Mouse (Mus musculus): ENCODE data around the gene Bivm. TPM values are rescaled to one million over a fixed set of nuclear protein-coding genes. Genes with fewer than 3 reads are reported as not detected.
A peak's percentile ranks its signal among the peaks of the same experiment; 100 is the strongest.

Gene Bivm
- 10 to 100 TPM; 37.3 to 41.6 TPM for total RNA-seq (2021)
- long read RNA-seq, partial matches to known transcripts = 1 of 9 reads
- long read RNA-seq, other reads (novel, unspliced or antisense) = 4 of 9 reads

GRCm38 (mm10) chr1:44118239-44119054 lies at the start of gene Bivm, which contains the start of gene Kdelc1:
Bivm (plus strand) TSS chr1:44118957.
Kdelc1 (minus strand) TSS chr1:44118808.
- DNase-seq (ENCODE audit: low spot score in 2 of 2) = peak; percentile 83 to 86

GRCm38 (mm10) chr1:44101448-44102225 lies 17.1 kb upstream of the Bivm start:
- DNase-seq (ENCODE audit: low spot score in 2 of 2) = peak; percentile 19 to 31

- DNase-seq (ENCODE audit: low spot score in 2 of 2) = peak; percentile 88 to 94
Observed at GRCm38 (mm10) chr1:44102259-44102717, 16.5 kb upstream of the Bivm start, which contains the start of gene Tex30. Tex30 (minus strand) TSS chr1:44102441.

- no peak for DNase-seq (ENCODE audit: low spot score in 2 of 2)
Observed at GRCm38 (mm10) chr1:44102939-44103338, 15.8 kb upstream of the Bivm start.

DNA sequence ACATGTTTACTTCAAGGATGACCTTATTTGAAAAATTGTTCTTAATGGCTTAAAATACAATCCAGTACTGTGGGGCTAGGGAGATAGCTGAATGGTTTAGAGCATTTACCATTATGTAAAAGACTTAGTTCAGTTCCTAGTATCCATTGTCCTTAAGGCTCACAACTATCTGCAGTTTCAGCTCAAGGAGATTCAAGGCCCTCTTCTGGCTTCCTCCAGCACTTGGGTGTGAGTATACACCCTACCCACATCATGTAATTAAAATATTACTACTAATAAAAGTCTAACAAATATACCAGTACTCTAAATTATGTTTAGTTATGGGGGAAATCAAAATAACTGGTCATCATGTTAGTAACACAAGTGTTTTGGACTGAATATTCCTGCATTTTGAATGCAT lies 1.2 kb upstream of the Bivm start:
- no peak for DNase-seq (ENCODE audit: low spot score in 2 of 2)

DNA sequence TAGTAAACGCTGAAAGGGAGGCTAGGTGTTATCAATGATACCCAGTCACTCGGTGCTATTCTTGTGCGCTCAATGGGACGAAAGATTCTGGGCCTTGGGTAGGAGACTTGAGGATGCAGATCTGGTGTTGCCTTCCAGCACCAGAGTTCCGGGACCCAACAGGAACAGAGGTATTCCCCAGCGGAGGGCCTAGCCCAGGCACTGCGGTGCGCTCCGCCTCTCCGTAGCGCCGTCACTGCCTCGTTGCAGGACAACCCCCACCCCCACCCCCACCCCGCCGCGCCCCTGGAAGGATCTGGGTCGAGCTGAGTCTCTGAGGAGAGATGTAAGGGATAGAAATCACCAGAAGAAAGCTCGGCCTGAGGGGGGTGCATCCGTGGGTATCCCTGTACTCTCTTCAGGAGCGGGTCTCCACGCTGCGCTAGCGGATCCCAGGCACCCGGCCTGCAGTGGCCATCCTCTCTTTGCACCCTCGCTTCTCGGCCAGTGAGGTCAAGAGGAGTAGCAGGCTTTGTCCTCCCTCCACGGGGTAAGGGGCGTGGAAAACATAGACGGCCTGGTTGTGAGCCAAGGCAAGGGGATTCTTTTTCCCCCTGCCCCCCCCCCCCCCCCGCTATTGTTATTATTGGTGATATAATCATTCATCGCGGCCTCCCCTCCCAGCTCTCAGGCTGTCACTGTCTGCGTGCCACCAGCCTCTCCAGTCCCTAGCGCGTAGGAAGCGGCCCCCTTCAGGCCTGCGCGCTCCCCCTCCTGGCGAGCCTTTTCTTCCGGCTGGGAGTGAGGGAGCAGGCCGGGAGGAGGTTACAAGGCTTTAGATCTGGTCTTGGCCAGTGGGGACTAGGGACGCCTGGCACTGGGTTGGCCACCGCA lies 680 bp downstream of the Bivm start:
- DNase-seq (ENCODE audit: low spot score in 2 of 2) = peak; percentile 81 to 86

DNA sequence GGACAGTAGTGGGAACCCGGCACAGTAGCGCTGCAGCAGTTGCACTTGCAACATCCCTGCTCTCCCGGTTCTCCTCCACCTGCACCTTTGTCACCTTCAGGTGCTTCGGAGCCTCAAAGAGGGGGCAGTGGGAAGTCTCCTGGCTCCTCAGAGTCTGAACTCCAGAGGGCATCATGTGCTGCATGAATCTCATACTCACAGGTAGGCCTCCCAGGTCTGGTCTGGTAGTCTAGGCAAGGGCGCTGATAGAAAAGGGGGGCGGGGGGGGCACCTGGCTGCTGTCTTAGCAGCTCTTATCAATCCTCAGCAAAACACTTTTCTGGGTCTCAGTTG lies 1.3 kb downstream of the Bivm start:
- DNase-seq (ENCODE audit: low spot score in 2 of 2) = no peak

DNA sequence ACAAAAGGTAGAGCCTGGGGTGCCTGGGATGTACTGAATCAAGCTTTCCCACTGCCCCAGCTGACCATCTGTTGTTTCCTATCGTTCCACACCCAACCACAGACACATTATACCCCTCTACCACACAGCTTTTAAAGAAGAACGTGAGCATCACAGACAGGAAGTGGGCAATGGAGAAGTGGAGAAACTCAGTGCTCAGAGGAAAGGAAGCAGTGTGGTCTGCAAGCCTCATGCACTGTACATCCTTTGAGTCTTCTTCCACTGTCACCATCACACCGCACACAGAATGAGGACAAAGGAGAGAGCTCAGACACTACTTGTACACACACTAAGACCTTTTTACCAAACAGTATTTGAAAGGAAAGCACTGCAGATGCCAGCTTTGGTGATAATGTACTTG lies 3.5 kb downstream of the Bivm start:
- DNase-seq (ENCODE audit: low spot score in 2 of 2) = no peak

- no peak for DNase-seq (ENCODE audit: low spot score in 2 of 2)
Observed at GRCm38 (mm10) chr1:44125590-44125989, 6.8 kb downstream of the Bivm start.

GRCm38 (mm10) chr1:44129929-44130581 lies 11.3 kb downstream of the Bivm start:
- DNase-seq (ENCODE audit: low spot score in 2 of 2) = no peak

DNA sequence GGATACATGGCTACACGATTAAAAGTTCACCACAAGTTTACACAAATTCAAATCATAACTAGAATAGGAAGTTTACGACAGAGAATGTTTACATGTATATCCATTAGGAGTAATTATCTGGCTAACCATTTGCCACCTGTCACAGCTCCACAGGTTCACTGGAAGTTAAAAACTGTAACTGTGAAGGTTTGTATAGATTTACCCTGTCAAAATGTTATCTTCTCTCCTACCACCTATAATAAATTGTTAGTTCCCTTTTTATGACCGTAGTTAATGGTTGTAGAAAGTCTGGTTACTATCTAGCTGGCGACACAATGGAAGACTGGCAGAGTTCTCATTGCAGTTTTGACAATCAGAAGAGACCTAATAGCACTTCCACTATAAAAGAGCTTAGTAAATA lies 21.5 kb downstream of the Bivm start:
- DNase-seq (ENCODE audit: low spot score in 2 of 2) = no peak

DNA sequence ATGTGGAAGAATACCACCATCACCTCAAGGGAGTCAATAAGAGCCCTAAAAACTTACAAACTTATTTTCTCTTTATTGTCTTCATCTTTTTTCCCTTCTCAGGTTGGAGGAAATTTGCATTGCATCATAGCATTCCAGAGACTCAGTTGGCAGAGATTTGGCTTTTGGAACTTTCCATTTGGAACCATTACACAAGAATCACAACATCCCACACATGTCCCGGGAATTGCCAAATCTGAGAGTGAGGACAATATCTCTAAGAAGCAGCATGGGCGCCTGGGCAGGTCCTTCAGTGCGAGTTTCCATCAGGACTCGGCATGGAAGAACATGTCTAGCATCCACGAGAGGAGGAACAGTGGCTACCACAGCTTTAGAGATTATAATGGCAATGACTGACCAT lies 24.0 kb downstream of the Bivm start:
- DNase-seq (ENCODE audit: low spot score in 2 of 2) = no peak

DNA sequence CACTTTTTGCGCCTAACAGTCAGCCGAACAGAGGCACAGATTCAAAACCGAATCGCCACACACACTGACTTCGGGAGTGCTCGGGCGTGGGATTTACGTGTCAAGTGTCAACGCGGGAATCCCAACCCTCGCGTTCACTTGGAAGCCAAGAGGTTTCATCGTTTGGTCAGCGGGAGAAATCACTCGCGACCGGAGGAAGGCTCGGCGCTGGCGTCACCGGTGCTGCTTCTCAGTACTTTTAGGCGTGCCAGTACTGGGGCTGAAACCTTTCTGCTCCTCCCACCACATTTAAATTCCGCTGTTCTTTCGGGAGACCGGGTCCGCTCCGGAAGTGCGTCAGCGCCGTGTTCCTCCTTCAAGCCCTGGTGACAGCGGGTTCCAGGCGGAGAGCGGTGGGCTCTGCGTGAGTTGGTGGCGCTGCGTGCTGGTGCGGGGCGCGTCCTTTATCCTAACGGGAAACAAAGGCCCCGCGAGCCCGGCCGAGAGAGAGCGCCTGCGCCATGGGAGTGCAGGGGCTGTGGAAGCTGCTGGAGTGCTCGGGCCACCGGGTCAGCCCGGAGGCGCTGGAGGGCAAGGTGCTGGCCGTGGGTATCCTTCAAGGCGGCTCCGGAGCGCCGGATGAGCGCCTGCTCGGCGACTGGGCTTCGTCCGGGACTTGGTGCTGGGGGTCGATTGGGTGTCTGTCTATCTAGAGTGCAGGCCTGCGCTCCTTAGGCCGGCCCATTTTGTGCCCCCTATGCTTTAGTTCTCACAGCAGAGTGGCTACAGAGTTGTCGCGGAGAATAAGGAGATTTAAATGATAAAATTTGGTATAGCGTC lies 29.0 kb downstream of the Bivm start, which contains the start of gene Ercc5:
TSS of gene Ercc5 (plus strand) at position 182 of the 819 bp plus-strand sequence.
- DNase-seq (ENCODE audit: low spot score in 2 of 2) = peak; percentile 80 to 88

DNA sequence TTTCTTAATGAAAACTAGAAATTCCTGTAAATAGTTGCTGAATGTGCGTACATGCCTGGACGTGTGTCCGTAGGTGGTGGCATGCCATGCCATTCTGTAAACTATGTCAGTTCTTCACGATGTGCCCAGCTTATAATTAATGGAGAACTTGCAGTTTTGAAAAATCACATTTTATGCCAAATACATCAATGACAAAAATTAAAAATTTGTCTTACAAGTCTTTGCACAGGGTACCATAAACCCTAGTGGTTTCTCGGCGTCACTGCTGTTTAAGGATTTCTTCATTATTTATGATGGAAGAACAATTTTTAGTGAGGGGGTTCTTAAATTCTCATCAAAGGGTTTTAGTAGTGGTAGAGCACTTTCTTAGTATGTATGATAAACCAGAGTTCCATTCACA lies 29.9 kb downstream of the Bivm start:
- DNase-seq (ENCODE audit: low spot score in 2 of 2) = no peak

- no peak for DNase-seq (ENCODE audit: low spot score in 2 of 2)
Observed at GRCm38 (mm10) chr1:44155287-44155686, 36.5 kb downstream of the Bivm start.

DNA sequence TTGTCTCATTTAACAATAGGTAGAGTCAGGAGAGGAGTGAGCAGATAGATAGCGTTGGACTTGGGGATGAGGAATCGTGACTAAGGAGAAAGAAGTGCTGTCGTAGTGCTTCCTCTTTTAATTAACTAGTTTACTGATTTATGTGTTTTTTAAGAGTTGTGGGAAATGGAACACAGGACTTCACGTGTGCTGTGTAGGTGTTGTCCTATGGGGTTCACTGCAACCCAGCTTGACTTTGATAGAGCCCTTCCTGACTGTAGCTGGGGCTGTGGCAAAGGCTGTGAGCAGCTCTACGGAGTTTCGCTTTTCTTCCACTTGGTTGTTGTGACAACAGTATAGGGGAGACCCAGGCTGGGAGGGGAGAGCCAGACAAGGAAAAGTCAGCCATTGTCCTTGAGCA lies 39.6 kb downstream of the Bivm start:
- no peak for DNase-seq (ENCODE audit: low spot score in 2 of 2)

- no peak for DNase-seq (ENCODE audit: low spot score in 2 of 2)
Observed at GRCm38 (mm10) chr1:44161818-44162217, 43.1 kb downstream of the Bivm start.

GRCm38 (mm10) chr1:44162389-44162788 lies 43.6 kb downstream of the Bivm start:
- no peak for DNase-seq (ENCODE audit: low spot score in 2 of 2)

- DNase-seq (ENCODE audit: low spot score in 2 of 2) = no peak
Observed at GRCm38 (mm10) chr1:44167859-44168383, 49.2 kb downstream of the Bivm start.
